Mouse (Mus musculus): ENCODE measurements around the gene Folr2.

- no peak for TF ChIP-seq CTCF (IDR thresholded peaks at IDR 0.05; ENCODE audit: borderline replicate concordance, control insufficient read depth, extremely low read depth, insufficient read depth, low read length, poor library complexity)
- no peak for TF ChIP-seq POLR2A (IDR thresholded peaks at IDR 0.05; ENCODE audit: control insufficient read depth, extremely low read depth, insufficient read depth, low read length, poor library complexity)
Measured at GRCm38 (mm10) chr7:101863415-101863814, 6.4 kb upstream of the Folr2 start, which contains the start of gene Anapc15.
